ENCODE assay signal across 8 mouse cellular contexts in the genomic region with DNA sequence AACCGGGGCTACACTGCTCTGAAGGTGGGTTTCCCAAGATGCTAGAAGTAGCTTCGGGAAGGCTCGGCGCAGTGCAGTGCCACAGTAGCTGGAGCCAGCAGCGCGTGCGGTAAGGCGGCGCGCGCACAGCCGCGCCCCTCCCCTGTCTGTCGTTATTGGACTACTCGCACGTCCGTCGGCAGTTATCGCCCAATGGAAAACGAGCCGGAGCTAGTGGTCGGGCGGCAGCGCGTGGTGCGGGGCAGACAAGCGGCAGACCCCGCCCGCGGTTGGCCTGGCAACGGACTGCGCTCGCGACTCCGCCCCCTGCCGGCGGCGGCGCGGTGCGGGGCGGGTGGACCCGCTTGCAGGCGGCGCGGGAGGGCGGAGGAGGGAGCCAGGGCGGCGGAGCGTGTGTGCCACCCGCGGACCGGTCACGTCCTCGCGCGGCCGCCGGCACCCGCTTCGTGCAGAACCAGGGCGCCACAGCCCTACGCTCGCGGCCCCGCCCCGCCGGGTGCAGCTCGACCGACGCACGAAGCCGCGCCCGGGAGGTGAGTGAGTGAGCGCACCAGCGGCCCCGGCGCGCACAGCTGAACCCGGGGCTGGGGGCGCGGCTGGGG. TPM values are rescaled to one million over a fixed set of nuclear protein-coding genes. Genes with fewer than 3 reads are reported as not detected.
DNase-seq lines count a peak whose midpoint lies in the region; ATAC-seq lines count a peak whose summit lies in the region.

Gnaz (plus strand) TSS at position 328 of the 602 bp plus-strand sequence.

- H3K9me3 ChIP-seq in intestine, embryonic 16.5 days (ENCODE audit: control insufficient read depth, low read length) = no peaks in the 10 kb centered on the region
- H3K9me3 ChIP-seq in midbrain, embryonic 10.5 days (replicated peaks) = no peaks in the 10 kb centered on the region

- peak within 1 kb of the TSS; percentile 68 for H3K9ac ChIP-seq in intestine, embryonic 16.5 days (ENCODE audit: low read depth, low read length)

- peak within 1 kb of the TSS; percentile 68 for H3K4me3 ChIP-seq in intestine, embryonic 16.5 days (ENCODE audit: low read length)
- peak within 1 kb of the TSS; percentile 81 for H3K4me3 ChIP-seq in midbrain, embryonic 10.5 days

- intact Hi-C loops in left cerebral cortex, postnatal 25 days (cut with DNase I) = loop anchor here (1.0 kb wide), 1 partner anchor 40 kb away; no protein-coding TSS in a partner anchor

- peaks cover 9% of the 10 kb centered on the region for H3K4me1 ChIP-seq in intestine, embryonic 16.5 days (ENCODE audit: control insufficient read depth, insufficient read depth, low read length)
- peaks cover 27% of the 10 kb centered on the region for H3K4me1 ChIP-seq in midbrain, embryonic 10.5 days

- under 1% methylated on average over 78 of the region's 83 CpGs for WGBS in intestine, embryonic 16.5 days
- WGBS in midbrain, embryonic 10.5 days = under 1% methylated on average over 82 of the region's 83 CpGs

- no peaks in the 10 kb centered on the region for H3K36me3 ChIP-seq in intestine, embryonic 16.5 days (ENCODE audit: control insufficient read depth, insufficient read depth, low read length)
- H3K36me3 ChIP-seq in midbrain, embryonic 10.5 days = no peaks in the 10 kb centered on the region

- H3K27ac ChIP-seq in intestine, embryonic 16.5 days (ENCODE audit: low read length) = no peak within 1 kb of the TSS
- peak within 1 kb of the TSS; percentile 85 for H3K27ac ChIP-seq in midbrain, embryonic 10.5 days (replicated peaks)

- peak within 1 kb of the TSS; percentile 98 for H3K4me2 ChIP-seq in intestine, embryonic 16.5 days (ENCODE audit: low read depth, low read length)

- ATAC-seq in intestine, embryonic 16.5 days = peak; percentile 99

- no peaks in the 10 kb centered on the region; the same call in 1 of the 2 replicates for H3K27me3 ChIP-seq in intestine, embryonic 16.5 days (replicated peaks; ENCODE audit: control insufficient read depth, insufficient read depth, low read length)
- peaks cover 65% of the 10 kb centered on the region for H3K27me3 ChIP-seq in midbrain, embryonic 10.5 days (ENCODE audit: low read depth, poor library complexity, severe bottlenecking)

- peak; percentile 96 for DNase-seq in adrenal gland, adult 8-10 months
- peak; percentile 94 for DNase-seq in embryo, embryonic 11.5 days (ENCODE audit: low read depth, low spot score)
- DNase-seq in gonadal fat pad, adult 2 months (ENCODE audit: low read depth) = peak; percentile 30
- peak; percentile 99 for DNase-seq in left cerebral cortex, postnatal 25 days (ENCODE audit: low spot score in 2 of 2)
- DNase-seq in midbrain, embryonic 10.5 days (ENCODE audit: low spot score) = peak; percentile 98
- peak; percentile 98 to 99 for DNase-seq in right cerebral cortex, postnatal 36 days (ENCODE audit: low spot score in 2 of 2)
- DNase-seq in urinary bladder, postnatal 4 days (ENCODE audit: low spot score in 2 of 2) = peak; percentile 94 to 95

RNA-seq across cellular contexts. Expression of gene Gnaz, which starts in this region (rescaled TPM):
- total RNA-seq in adrenal gland, adult 8-10 months (2022) = 10 to 100 TPM in 2 of 4 experiments, 1 to 10 TPM in 2; 3.6 to 14.9 (median 8.5) TPM
- 6.4 and 7.6 TPM in 2 replicates for polyA plus RNA-seq in gonadal fat pad, adult 2 months (2012; rRNA removed)
- 2.2 and 2.9 TPM in 2 replicates for polyA plus RNA-seq in intestine, embryonic 16.5 days (2015; fragmentation: Nextera tagmentation; extraction: Ambion mirVana)
- total RNA-seq in left cerebral cortex, postnatal 25 days (2021) = 100 to 1,000 TPM; 124 to 133 TPM
- 7.6 and 10.9 TPM in 2 replicates for polyA plus RNA-seq in midbrain, embryonic 10.5 days (2016; fragmentation: Nextera tagmentation; extraction: Ambion mirVana)

Comparison
In these comparisons a context has a peak if more than half of its experiments do, and no peak if none do; other contexts are left out.
1. RNA of gene Gnaz (total RNA-seq): 124 to 133 TPM in left cerebral cortex, postnatal 25 days; 3.6 to 14.9 TPM in adrenal gland, adult 8-10 months; every median in the first group is over 4 times any median in the second.
2. DNase-seq: peak in every context shown above with its lines; median percentile 99 in left cerebral cortex, postnatal 25 days; 98 in right cerebral cortex, postnatal 36 days; 98 in midbrain, embryonic 10.5 days; 96 in adrenal gland, adult 8-10 months; 94 in urinary bladder, postnatal 4 days; 94 in embryo, embryonic 11.5 days; 30 in gonadal fat pad, adult 2 months.